Mouse (Mus musculus): Measurements from ENCODE around the gene 1700011M02Rik. TPM values are rescaled to one million over a fixed set of nuclear protein-coding genes. Genes with fewer than 3 reads are reported as not detected.
"Not testable (repeated sequence)": the region's sequence is repeated elsewhere in the genome, so short reads cannot be mapped to it uniquely, and the experiment has no call there.

1700011M02Rik gene
- not detected in 2 replicates for polyA plus RNA-seq (2012; rRNA removed)

- DNase-seq (ENCODE audit: low spot score), result not testable (repeated sequence)
Observed at GRCm38 (mm10) chrX:102908587-102908986, at the start of gene 1700011M02Rik, which contains the start of gene Dmrtc1a. Gene 1700011M02Rik, plus strand, starts transcription at chrX:102908905. Gene Dmrtc1a, minus strand, starts transcription at chrX:102908687.

DNA sequence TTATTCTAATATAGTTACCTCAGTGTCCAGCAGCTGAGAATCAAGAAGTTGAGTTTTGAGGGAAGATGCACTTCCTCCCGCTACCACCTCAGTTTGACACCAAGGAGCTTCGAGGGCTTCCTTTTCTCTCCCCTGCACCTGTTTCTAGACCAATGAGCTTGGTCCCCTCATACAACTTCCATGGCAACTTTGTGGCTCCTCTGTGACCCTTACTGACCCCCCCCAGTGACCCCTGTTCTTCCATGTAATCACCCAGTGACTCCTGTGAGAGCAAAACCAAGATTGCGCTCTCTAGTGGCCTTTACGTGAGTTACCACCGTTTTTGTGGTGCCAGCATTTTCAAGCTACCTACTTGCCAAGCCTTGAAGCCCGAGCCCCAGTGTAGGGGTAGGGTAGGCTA lies 40.8 kb upstream of the 1700011M02Rik start, which contains the start of gene 1700031F05Rik:
TSS of gene 1700031F05Rik (minus strand) at position 101 of the 400 bp plus-strand sequence.
- DNase-seq (ENCODE audit: low spot score), result no peak

GRCm38 (mm10) chrX:102914823-102915222 lies 6.1 kb downstream of the 1700011M02Rik start:
- DNase-seq (ENCODE audit: low spot score), result not testable (repeated sequence)

GRCm38 (mm10) chrX:102926707-102927106 lies 18.0 kb downstream of the 1700011M02Rik start:
- DNase-seq (ENCODE audit: low spot score), result not testable (repeated sequence)

GRCm38 (mm10) chrX:102928072-102928471 lies 19.4 kb downstream of the 1700011M02Rik start, which contains the start of gene 1700018G05Rik:
Gene 1700018G05Rik, plus strand, starts transcription at chrX:102928372.
- DNase-seq (ENCODE audit: low spot score), result not testable (repeated sequence)

GRCm38 (mm10) chrX:102932992-102933570 lies 24.4 kb downstream of the 1700011M02Rik start:
- no peak for DNase-seq (ENCODE audit: low spot score)

- peak; percentile 42 for DNase-seq (ENCODE audit: low spot score)
Observed at GRCm38 (mm10) chrX:102933571-102934394, 25.1 kb downstream of the 1700011M02Rik start.

GRCm38 (mm10) chrX:102934395-102934764 lies 25.7 kb downstream of the 1700011M02Rik start:
- no peak for DNase-seq (ENCODE audit: low spot score)

- DNase-seq (ENCODE audit: low spot score), result no peak
Observed at GRCm38 (mm10) chrX:102936743-102937142, 28.0 kb downstream of the 1700011M02Rik start.

DNA sequence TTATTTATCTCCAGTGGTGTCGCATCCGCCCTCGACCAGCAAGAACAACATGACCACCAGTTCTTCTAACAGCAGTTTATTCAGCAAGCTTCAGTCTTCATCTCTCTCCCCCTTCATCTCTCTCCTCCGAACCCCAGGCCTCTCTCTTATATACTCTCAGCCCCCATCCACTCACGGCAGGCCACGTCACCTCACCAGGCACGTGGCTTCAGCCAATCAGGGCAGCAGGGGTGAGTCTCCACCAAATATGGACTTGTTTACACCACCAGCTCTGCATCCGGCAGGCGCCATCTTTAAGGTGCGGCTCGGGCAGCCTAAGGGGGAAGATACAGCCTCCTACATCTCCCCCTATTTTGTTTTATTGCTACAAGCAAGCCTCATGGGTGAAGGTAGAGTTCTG lies 41.4 kb downstream of the 1700011M02Rik start:
- not testable (repeated sequence) for DNase-seq (ENCODE audit: low spot score)

GRCm38 (mm10) chrX:102958917-102959316 lies 50.2 kb downstream of the 1700011M02Rik start:
- DNase-seq (ENCODE audit: low spot score), result no peak

Other genes with a start within 250 kb of the 1700011M02Rik start
- not detected in 2 replicates for gene Gm3880, start 221.9 kb upstream of the 1700011M02Rik start, polyA plus RNA-seq (2012; rRNA removed)
- gene Gm9112, start 201.3 kb upstream of the 1700011M02Rik start, polyA plus RNA-seq (2012; rRNA removed), result not detected in 2 replicates
- gene Dmrtc1b, start 201.0 kb upstream of the 1700011M02Rik start, polyA plus RNA-seq (2012; rRNA removed), result not detected in 2 replicates
- gene Dmrtc1c1, start 105.9 kb upstream of the 1700011M02Rik start, polyA plus RNA-seq (2012; rRNA removed), result not detected in 2 replicates
- not detected in 2 replicates for gene Dmrtc1c2, start 54.3 kb upstream of the 1700011M02Rik start, polyA plus RNA-seq (2012; rRNA removed)
- not detected in 2 replicates for gene 1700031F05Rik, start 40.9 kb upstream of the 1700011M02Rik start, polyA plus RNA-seq (2012; rRNA removed)
- gene Dmrtc1a, start 218 bp upstream of the 1700011M02Rik start, polyA plus RNA-seq (2012; rRNA removed), result 1.9 and 2.8 TPM in 2 replicates
- not detected in 2 replicates for gene 1700018G05Rik, start 19.5 kb downstream of the 1700011M02Rik start, polyA plus RNA-seq (2012; rRNA removed)